8 mouse cellular contexts compared by ENCODE assay signal in genomic region chr13:81641289-81642045, GRCm38 (mm10). TPM values are rescaled to one million over a fixed set of nuclear protein-coding genes. Genes with fewer than 3 reads are reported as not detected.
A peak's percentile ranks its signal among the peaks of the same experiment; 100 is the strongest.
DNase-seq lines count a peak whose midpoint lies in the region; ATAC-seq and TF ChIP-seq lines count a peak whose summit lies in the region.

No protein-coding gene starts in this region.

- peak overlapping the region; percentile 50 for H3K4me2 ChIP-seq in hindbrain, embryonic 12.5 days (replicated peaks)

- H3K4me1 ChIP-seq in heart, adult 2 months (ENCODE audit: control insufficient read depth, insufficient read depth, low read length): no peaks in the 10 kb centered on the region
- peaks cover 14% of the 10 kb centered on the region for H3K4me1 ChIP-seq in hindbrain, embryonic 12.5 days

- no peaks in the 10 kb centered on the region for H3K36me3 ChIP-seq in heart, adult 2 months (ENCODE audit: control insufficient read depth, insufficient read depth, low read length)
- no peaks in the 10 kb centered on the region for H3K36me3 ChIP-seq in hindbrain, embryonic 12.5 days

- 17% methylated on average over 8 of the region's 8 CpGs for WGBS in heart, adult 2 months
- WGBS in hindbrain, embryonic 12.5 days: 5% methylated on average over 8 of the region's 8 CpGs

- no peak overlapping the region for H3K4me3 ChIP-seq in heart, adult 2 months
- no peak overlapping the region for H3K4me3 ChIP-seq in hindbrain, embryonic 12.5 days

- no peak for TF ChIP-seq EP300 in heart, adult 2 months (IDR thresholded peaks at IDR 0.05; ENCODE audit: insufficient read depth, low read depth, low read length)

- H3K79me2 ChIP-seq in heart, adult 2 months (replicated peaks; ENCODE audit: control insufficient read depth, insufficient read depth, low read length): no peaks in the 10 kb centered on the region

- DNase-seq in heart, adult 2 months: no peak
- DNase-seq in heart, adult 8-10 months (ENCODE audit: low spot score): no peak
- DNase-seq in brain, adult 2 months (ENCODE audit: low read depth, low spot score): peak; percentile 71
- peak; percentile 29 to 66 for DNase-seq in left cerebral cortex, postnatal 14 days (ENCODE audit: low spot score in 2 of 2)
- peak; percentile 40 to 78 for DNase-seq in spleen, postnatal 10 days (ENCODE audit: low spot score in 2 of 2)

- H3K27me3 ChIP-seq in heart, adult 2 months (ENCODE audit: control insufficient read depth, insufficient read depth, low read length): no peaks in the 10 kb centered on the region
- H3K27me3 ChIP-seq in hindbrain, embryonic 12.5 days: no peaks in the 10 kb centered on the region

- no peak overlapping the region for H3K9ac ChIP-seq in heart, adult 2 months (ENCODE audit: low read depth, low read length)
- H3K9ac ChIP-seq in hindbrain, embryonic 12.5 days: no peak overlapping the region

- no peaks in the 10 kb centered on the region for H3K9me3 ChIP-seq in hindbrain, embryonic 12.5 days (replicated peaks)

- ATAC-seq in erythroblast, adult 5-6 weeks (replicated peaks; ENCODE audit: low FRiP score, poor library complexity, severe bottlenecking): peak; percentile 71
- peak; percentile 43; the same call in 1 of the 2 replicates for ATAC-seq in hindbrain, embryonic 12.5 days (ENCODE audit: low FRiP score)
- ATAC-seq in megakaryocyte-erythroid progenitor cell, adult 5-6 weeks (replicated peaks; ENCODE audit: low FRiP score, low TSS enrichment, poor library complexity, severe bottlenecking): 0 out of 2 replicates have a peak, but pooled peaks have one; percentile 13

- no peak for TF ChIP-seq POLR2A in heart, adult 2 months (IDR thresholded peaks at IDR 0.05; ENCODE audit: insufficient read depth, low read depth, low read length)

- peak; percentile 83 for TF ChIP-seq CTCF in heart, adult 2 months (IDR thresholded peaks at IDR 0.05)

- no peak overlapping the region for H3K27ac ChIP-seq in heart, adult 2 months
- peak overlapping the region; percentile 30; the same call in 1 of the 2 replicates for H3K27ac ChIP-seq in hindbrain, embryonic 12.5 days

- intact Hi-C loops in heart, adult 2 months (cut with DNase I): loop anchor here (2.0 to 5.0 kb wide), 2 partner anchors 119 to 204 kb away; no protein-coding TSS in a partner anchor
- intact Hi-C loops in left cerebral cortex, postnatal 14 days (cut with DNase I): loop anchor here (2.0 to 5.0 kb wide), 2 partner anchors 121 to 203 kb away; no protein-coding TSS in a partner anchor

RNA-seq across cellular contexts. Expression of gene Adgrv1, which starts 8.5 kb away (rescaled TPM):
- total RNA-seq in heart, adult 2 months (2021): under 1 TPM in 1 of 2 experiments, not detected in 1; 0.30 TPM
- 0.18 and 0.35 TPM in 2 replicates for polyA plus RNA-seq in heart, adult 2 months (2012; rRNA removed)
- under 1 TPM; 0.05 to 0.38 (median 0.30) TPM for total RNA-seq in heart, adult 8-10 months (2022)
- not detected in 2 replicates for total RNA-seq in erythroblast, adult 5-6 weeks (2015; ENCODE audit: low replicate concordance)
- 1.0 TPM in 1 of 2 replicates, not detected in the other for total RNA-seq in erythroblast, adult 5-6 weeks (2017; ENCODE audit: low replicate concordance)
- 28.5 and 35.7 TPM in 2 replicates for polyA plus RNA-seq in hindbrain, embryonic 12.5 days (2016; fragmentation: Nextera tagmentation; extraction: Ambion mirVana)
- 1 to 10 TPM; 1.7 to 1.8 TPM for total RNA-seq in left cerebral cortex, postnatal 14 days (2021)
- total RNA-seq in megakaryocyte-erythroid progenitor cell, adult 5-6 weeks (2014; fragmentation: Nextera tagmentation): not detected in 2 replicates
- not detected in 2 replicates for total RNA-seq in megakaryocyte-erythroid progenitor cell, adult 5-6 weeks (2017)

RNA-seq across cellular contexts. Expression of gene Lysmd3, which starts 16.0 kb away (rescaled TPM):
- total RNA-seq in heart, adult 2 months (2021): 10 to 100 TPM; 13.2 to 17.2 TPM
- polyA plus RNA-seq in heart, adult 2 months (2012; rRNA removed): 4.3 and 9.3 TPM in 2 replicates
- total RNA-seq in heart, adult 8-10 months (2022): 10 to 100 TPM; 11.9 to 15.0 (median 14.2) TPM
- total RNA-seq in erythroblast, adult 5-6 weeks (2015; ENCODE audit: low replicate concordance): 16.5 and 30.1 TPM in 2 replicates
- 34.4 and 47.8 TPM in 2 replicates for total RNA-seq in erythroblast, adult 5-6 weeks (2017; ENCODE audit: low replicate concordance)
- 28.4 and 29.9 TPM in 2 replicates for polyA plus RNA-seq in hindbrain, embryonic 12.5 days (2016; fragmentation: Nextera tagmentation; extraction: Ambion mirVana)
- total RNA-seq in left cerebral cortex, postnatal 14 days (2021): 10 to 100 TPM in 1 of 2 experiments, 1 to 10 TPM in 1; 9.7 to 10.9 TPM
- 13.7 and 21.5 TPM in 2 replicates for total RNA-seq in megakaryocyte-erythroid progenitor cell, adult 5-6 weeks (2014; fragmentation: Nextera tagmentation)
- 29.1 and 31.8 TPM in 2 replicates for total RNA-seq in megakaryocyte-erythroid progenitor cell, adult 5-6 weeks (2017)

Comparison
In these comparisons a context has a peak if more than half of its experiments do, and no peak if none do; other contexts are left out.
1. DNase-seq: peak in brain, adult 2 months (single experiment), left cerebral cortex, postnatal 14 days (2 of 2) and spleen, postnatal 10 days (2 of 2); none in heart, adult 2 months (0 of 2) and heart, adult 8-10 months (single experiment).
2. ATAC-seq: peak in every context shown above with its lines; median percentile 71 in erythroblast, adult 5-6 weeks; 43 in hindbrain, embryonic 12.5 days; 13 in megakaryocyte-erythroid progenitor cell, adult 5-6 weeks.